Mouse (Mus musculus) spleen, embryonic (tissue): ENCODE measurements around the gene Ly6g6e.

Experiments used
- CTCF ChIA-PET: fragments of 350-600 bp; sonication (Branson Sonifier 250); formaldehyde crosslinking; loops from one replicate; lab custom pipeline; 2022; lab: Charles Lee

Gene Ly6g6e

DNA sequence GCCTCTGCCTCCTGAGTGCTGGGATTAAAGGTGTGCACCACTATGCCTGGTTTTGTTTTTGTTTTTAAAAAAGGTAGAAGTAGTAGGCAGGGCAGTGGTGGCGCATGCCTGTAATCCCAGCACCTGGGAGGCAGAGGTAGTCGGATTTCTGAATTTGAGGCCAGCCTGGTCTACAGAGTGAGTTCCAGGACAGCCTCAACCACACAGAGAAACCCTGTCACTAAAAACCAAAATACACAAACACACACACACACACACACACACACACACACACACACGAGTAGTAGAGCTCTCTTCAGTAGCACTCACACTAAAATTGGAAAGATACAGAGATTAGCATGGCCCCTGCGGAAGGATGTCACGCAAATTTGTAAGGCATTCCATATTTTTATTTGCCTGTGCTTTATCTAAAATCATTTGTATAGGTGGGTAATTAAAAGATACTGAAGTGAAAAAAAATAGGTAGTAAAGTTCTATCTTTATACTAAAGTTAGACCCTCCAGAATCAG, 27.7 kb upstream of the Ly6g6e start:
- CTCF ChIA-PET: interaction anchor here (0.6 to 1.0 kb wide), 2 partner anchors 47 to 701 kb away, joined by 3 to 5 read pairs; no protein-coding TSS in a partner anchor

DNA sequence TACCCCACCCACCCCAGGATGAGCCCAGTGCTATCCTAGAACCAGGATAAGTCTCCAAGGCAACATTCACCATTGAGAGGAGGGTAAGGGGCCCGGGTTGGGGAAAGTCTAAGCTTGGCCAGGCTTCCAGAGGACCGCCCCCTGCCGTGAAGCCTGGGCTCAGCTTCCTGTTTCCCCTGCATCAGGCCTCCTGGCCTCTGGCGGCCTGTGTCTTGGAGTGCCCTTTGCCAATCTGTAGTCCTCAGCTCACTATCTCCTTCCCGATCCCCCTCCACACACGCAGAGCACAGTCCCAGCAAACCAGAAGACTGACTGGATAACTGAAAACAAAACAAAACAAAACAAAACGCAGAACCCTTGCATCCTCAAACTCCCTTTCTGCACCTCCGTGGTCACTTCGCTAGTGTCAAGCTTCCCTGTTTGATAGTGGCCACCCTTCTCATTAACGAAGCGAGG, 27.1 kb upstream of the Ly6g6e start, which contains the start of gene Clic1:
Clic1 (plus strand) TSS at position 406 of the 456 bp plus-strand sequence.
- CTCF ChIA-PET: interaction anchor here (0.6 kb wide), 2 partner anchors 41 to 702 kb away, joined by 3 to 5 read pairs; no protein-coding TSS in a partner anchor

- CTCF ChIA-PET: interaction anchor here (0.6 kb wide), 2 partner anchors 13 to 40 kb away, joined by 3 to 4 read pairs; no protein-coding TSS in a partner anchor
Observed at GRCm38 (mm10) chr17:35050126-35050750, 26.5 kb upstream of the Ly6g6e start.

GRCm38 (mm10) chr17:35051156-35052086, 25.3 kb upstream of the Ly6g6e start:
- CTCF ChIA-PET: interaction anchor here (0.5 to 0.6 kb wide), 2 partner anchors 14 to 186 kb away, joined by 3 to 4 read pairs; no protein-coding TSS in a partner anchor

GRCm38 (mm10) chr17:35052271-35052798, 24.4 kb upstream of the Ly6g6e start:
- CTCF ChIA-PET: interaction anchor here (0.5 kb wide), 1 partner anchor 185 kb away, joined by 3 read pairs; no protein-coding TSS in a partner anchor

- CTCF ChIA-PET: no interaction called here
Observed at GRCm38 (mm10) chr17:35055691-35056495, 20.8 kb upstream of the Ly6g6e start.

GRCm38 (mm10) chr17:35057090-35057489, 19.6 kb upstream of the Ly6g6e start:
- CTCF ChIA-PET: interaction anchor here (0.7 kb wide), 2 partner anchors 36 to 38 kb away, joined by 5 to 8 read pairs; no protein-coding TSS in a partner anchor

DNA sequence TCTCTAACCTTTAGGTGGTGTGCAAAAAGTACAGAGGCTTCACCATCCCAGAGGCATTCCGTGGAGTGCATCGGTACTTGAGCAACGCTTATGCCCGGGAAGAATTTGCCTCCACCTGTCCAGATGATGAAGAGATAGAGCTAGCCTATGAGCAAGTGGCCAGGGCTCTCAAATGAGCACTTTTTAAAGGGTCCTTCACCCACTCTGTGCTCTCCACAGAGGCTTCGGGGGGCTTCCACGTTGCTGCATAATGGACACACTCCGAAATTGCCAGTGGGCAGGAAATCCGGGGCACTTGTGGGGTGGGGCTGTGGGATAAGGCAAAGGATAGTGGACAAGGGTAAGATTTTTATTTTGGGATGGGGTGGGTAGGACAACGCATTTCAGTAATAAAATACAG, 18.4 kb upstream of the Ly6g6e start:
- CTCF ChIA-PET: interaction anchor here (1.2 to 2.8 kb wide), 2 partner anchors 11 to 37 kb away, joined by 5 to 16 read pairs; no protein-coding TSS in a partner anchor

GRCm38 (mm10) chr17:35058911-35059892, 17.5 kb upstream of the Ly6g6e start, which contains the start of gene Ddah2:
Gene Ddah2, plus strand, starts transcription at chr17:35059035.
- CTCF ChIA-PET: interaction anchor here (0.6 to 2.8 kb wide), 6 partner anchors 11 to 116 kb away, joined by 3 to 16 read pairs (median 5); no protein-coding TSS in a partner anchor

GRCm38 (mm10) chr17:35060071-35060470, 16.6 kb upstream of the Ly6g6e start:
- CTCF ChIA-PET: interaction anchor here (0.6 to 2.8 kb wide), 6 partner anchors 23 to 117 kb away, joined by 3 to 16 read pairs (median 5); no protein-coding TSS in a partner anchor

DNA sequence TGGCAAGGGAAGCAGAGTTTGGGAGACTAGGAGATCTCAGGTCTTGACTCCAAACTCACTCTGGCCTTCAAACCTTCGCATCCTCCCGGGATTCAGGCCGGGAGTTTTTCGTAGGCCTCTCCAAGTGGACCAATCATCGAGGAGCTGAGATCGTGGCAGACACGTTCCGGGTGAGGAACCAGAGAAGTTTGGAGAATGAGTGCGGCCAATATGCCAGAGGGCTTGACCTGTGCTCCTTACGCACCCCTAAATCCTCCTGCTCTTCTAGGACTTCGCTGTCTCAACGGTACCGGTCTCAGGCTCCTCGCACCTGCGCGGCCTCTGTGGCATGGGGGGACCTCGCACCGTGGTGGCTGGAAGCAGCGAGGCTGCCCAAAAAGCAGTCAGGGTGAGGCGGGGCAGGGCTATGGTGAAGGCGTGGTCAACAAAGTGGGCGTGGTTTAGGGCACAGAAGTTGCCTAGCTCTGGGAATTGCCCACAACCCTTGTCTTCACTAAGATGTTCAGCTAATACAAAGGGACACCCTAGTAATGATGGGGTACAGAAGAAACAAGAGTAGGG, 15.9 kb upstream of the Ly6g6e start:
- CTCF ChIA-PET: interaction anchor here (0.6 kb wide), 1 partner anchor 34 kb away, joined by 4 read pairs; no protein-coding TSS in a partner anchor

DNA sequence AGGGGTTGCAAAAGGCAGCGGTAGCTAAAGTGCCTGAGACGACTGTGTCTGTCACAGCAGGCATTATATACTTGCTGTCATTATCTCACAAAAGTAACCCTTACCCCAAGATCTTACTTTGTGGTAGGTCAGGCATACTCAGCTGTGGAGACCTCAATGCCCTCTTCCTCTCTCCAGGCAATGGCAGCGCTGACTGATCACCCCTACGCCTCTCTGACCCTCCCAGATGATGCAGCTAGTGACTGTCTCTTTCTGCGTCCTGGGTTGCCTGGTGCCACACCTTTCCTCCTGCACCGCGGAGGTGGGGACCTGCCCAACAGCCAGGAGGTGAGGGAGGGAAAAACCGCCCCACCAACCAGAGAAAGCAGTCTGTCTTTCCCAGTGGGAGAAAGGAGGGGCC, 15.4 kb upstream of the Ly6g6e start:
- CTCF ChIA-PET: interaction anchor here (0.6 kb wide), 1 partner anchor 34 kb away, joined by 4 read pairs; no protein-coding TSS in a partner anchor

GRCm38 (mm10) chr17:35063466-35063865, 13.2 kb upstream of the Ly6g6e start:
- CTCF ChIA-PET: no interaction called here

DNA sequence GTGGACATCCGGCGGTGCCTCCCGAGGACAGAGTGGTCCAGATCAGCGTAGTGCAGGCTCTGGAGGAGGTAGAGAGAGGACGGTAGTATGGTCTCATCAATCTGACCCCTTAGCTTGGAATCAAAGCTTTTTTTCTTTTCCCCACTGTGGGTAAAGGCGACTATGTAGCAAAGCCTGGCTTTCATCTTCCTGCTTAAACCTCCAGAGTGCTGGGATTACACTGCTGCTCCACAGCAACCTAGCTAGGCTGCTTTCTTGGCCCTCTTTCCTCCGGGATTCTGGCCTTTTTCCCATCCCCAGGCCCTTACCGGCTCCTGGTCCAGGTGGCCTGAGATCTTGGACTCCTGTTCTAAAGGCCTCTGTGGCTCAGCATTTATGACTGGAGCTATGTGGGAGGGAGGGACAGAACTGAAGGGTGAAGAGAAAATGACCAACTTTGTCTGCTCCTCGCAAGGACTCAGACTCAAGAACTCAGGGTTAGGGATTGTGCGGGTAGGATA, 12.3 kb upstream of the Ly6g6e start:
- CTCF ChIA-PET: no interaction called here

- CTCF ChIA-PET: no interaction called here
Observed at GRCm38 (mm10) chr17:35064951-35065947, 11.5 kb upstream of the Ly6g6e start, which contains the start of gene Ly6g6c. Gene Ly6g6c, plus strand, starts transcription at chr17:35065388.

- CTCF ChIA-PET: no interaction called here
Observed at GRCm38 (mm10) chr17:35066084-35066483, 10.6 kb upstream of the Ly6g6e start, which contains the start of gene Mpig6b. Gene Mpig6b, minus strand, starts transcription at chr17:35066184.
